Mouse (Mus musculus) retina, postnatal 1 day (tissue): ENCODE measurements at regions not wholly inside any gene's neighbourhood (a gene's known extent, or its start where the extent isn't known, plus 50 kb on each side); places are given as distances from the start of the nearest gene placed in this dataset.
A peak's percentile ranks its signal among the peaks of the same experiment; 100 is the strongest.

Experiments used
- DNase-seq: peaks from one replicate; pipeline ENCODE4 v3.0.0-alpha.2; 2012

DNA sequence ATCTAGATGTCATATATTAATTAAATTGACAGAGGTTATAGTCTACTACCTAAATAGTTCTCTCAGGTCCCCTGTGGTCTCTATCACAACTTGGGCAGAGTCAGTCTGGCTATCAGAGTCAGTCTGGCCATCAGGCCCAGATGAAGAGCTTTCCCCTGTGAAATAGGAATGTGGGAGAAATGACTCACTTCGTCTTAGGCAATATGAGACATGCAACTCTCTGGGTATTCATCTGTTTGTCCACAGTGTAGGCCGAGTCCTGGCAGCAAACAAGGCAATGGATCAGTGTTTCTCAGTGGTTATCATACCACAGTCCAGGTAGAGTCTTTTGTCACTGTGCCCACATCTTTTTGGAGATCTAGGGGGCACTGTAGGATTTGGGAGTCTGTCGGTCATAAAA is 156.0 kb downstream of the Gm10260 start:
- no peak for DNase-seq

DNA sequence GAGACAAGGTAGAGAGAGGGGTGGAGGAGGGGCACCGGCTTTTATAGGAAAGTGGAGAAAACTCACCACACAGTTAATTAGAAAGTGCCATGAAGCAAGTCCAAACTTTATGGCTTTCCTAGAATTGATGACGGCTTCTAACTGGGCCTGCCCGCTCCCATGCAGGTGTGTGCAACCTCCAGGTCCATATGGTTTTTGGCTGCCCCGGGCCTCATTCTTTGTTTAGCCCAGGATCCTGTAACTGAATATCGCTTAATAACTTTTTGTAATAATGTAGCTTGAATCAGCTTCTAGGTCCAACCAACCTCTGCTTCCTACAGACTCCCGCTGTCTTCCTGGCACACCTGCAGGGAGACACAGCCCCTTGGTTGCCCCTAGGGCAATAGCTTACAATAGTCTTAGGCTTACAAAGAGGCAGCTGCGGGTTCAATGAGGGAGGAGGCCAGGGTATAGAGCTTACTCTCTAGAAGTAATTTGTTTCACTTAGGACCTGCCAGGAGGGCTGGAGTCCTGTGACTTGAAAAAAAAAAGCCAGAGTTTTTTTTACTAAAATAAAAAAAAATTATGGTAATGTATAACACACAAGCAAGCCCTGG is 159.2 kb downstream of the Gm10260 start:
- DNase-seq: no peak

DNA sequence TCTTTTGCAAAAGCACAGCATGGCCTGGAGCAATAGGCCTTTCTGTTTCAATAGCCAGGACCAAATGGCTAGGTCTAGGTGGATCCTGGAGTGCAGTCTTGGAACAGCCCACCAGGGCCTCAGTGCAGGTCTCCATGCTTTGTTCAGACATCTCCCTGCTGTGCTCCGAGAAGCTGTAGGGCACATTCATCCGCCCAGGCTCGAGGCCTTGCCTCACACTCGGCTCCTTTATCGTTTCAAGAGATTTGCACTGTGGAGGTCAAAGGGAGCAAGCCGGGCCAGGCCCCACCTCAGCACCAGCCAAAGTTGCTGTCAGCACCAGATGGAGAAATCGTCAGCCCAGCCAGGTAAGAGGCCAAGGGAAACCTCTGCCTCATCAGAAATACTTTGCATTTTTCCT is 160.3 kb downstream of the Gm10260 start:
- DNase-seq: no peak

DNA sequence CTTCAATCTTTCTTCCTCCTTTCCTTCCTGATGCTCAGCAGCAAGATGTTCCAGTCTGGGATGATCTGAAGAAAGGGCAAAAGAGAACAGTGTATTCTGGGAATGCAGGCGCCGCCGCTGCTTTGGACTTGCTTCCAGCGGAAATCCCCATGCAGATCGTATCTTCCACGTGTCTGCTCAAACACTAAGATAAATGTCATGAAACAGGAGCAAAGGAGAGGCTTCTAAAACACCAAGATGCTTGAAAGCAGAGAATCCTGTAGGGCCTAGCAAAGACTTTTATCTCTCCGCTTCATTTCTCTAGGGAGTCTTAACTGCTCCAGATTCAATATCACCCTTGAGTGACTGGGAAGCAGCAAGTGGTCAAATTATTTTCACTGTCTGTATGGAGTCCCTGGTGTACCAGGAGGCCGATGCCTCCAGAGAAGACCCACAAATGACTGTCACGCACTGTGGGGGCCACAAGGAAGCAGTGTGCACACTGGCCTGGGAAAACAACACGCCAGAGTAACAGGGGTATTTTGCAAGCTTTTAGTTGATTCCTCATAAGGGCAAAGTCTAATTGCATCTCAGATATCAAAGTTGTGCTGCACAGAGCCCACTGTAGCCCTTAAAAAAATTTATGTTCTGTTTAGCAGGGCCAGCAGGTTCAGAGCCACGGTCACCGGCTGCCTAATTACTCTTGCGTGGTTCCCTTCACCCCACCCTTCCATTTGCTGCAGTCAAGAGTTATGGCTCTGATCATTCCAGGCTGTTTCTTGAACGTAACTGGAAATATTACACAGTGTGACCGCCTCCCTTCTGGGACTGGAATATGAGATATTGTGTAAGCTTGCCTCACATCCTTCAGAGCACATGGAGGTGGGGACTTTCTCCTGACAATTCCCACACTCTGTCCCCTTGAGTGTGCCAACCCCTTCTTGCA is 161.7 kb downstream of the Gm10260 start:
- no peak for DNase-seq

DNA sequence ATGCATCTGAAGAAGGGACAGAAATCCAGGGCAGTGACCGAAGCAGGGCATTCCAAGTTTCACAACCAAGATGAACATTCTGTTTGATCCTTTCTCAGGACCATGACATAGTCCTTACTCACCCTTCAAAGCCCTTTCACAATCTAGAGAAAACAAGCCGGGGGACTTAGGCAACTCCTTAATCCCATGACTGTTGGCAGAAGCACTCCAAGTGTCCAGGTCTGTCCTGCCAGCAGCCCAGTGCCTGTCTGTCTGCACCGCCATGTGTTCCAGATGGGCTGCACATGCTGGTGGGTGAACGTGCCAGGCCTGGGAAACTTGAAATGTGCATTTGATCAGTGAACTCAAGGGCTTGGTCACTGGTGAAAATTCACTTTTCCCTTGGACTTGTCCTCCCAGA is 165.6 kb downstream of the Gm10260 start:
- DNase-seq: no peak

DNA sequence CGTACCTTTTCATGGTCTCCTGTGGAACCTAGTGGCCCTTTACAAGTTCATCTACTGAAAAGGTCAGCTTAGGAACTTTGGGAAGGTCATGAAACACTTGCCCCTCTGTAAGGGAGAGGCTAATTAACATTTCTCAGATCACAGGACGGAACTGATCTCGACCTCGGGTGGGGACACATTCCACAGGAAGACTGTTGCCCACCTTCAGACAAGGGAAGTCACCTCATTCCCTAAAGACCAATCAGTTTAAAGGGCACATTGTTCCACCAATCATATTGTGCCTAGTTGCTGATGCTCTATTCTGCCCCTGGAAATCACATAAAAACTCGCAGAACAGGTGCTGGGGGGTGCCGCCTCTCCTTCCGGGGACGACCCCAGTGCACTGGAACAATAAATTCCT is 170.8 kb downstream of the Gm10260 start:
- no peak for DNase-seq

DNA sequence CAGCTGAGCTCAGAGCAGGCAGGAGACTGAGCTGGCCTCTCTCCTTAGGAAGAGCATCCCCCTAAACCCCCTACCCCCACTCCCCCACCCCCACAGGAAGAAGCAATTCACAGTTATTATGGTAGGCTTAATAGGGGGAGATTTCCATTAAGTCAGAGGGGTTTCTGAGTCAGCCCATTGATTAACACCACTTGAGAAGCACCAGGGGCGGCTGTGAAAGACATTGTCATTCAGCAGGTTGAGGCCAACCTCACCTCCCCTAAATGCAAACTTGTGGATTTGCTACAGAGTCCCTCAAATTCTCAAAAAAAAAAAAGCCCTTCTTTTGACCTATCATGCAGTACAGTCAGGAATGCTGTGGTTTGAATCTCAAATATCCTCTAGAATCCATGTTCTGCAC is 172.3 kb downstream of the Gm10260 start:
- DNase-seq: no peak

DNA sequence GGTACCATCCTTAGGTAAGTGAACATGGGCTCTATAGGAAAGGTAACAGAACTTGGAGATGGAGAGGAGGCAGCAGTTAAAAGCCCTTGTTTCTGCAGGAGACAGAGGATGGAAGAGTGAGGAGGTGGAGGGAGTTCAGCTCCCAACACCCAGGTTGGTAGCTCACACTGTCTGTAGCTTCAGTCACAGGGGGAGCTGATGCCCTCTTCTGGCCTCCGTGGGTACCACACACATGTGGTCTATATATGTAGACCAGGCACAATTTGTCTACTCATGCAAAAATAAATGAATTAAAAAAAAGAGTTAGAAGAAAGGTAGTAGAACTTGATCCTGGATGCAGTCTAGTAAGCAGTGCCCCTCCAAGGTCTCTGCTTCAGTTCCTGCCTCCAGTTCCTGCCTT is 173.3 kb downstream of the Gm10260 start:
- DNase-seq: no peak

DNA sequence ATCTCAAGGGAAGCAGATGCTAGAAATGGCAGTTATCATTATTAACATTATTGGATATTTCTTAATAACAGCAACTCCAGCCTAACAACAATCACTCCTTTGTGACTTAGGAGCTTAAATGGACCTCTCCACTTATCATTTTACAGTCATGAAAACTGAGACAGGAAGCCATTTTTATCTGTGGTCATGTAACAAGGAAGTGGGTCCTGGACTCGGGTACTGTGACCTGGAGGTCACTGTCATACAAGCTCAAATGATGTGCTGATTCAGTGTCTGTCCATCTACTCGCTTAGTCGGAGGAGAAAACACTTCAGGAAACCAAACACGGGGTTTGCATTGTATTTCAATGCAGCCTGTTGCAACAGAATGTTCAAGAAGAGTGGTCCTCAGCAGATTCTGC is 176.4 kb downstream of the Gm10260 start:
- DNase-seq: no peak

DNA sequence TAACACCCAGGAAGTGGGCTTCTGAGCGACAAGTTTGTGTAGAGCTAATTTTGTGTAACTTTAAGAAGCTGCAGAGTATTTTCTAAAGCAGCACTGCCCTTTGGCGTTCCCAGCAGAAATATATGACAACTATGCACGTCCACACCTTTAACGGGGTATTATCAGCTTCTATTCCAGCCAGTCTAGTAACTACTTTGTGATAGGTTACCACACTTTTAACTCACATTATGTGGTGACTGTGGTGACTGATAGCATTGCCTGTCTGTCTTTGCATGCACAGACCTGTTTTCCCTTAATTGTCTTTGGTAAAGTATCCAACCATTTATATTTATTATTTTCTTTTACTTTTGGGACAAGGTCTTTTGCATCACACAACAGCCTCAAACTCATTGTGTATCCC is 179.1 kb downstream of the Gm10260 start:
- DNase-seq: no peak

DNA sequence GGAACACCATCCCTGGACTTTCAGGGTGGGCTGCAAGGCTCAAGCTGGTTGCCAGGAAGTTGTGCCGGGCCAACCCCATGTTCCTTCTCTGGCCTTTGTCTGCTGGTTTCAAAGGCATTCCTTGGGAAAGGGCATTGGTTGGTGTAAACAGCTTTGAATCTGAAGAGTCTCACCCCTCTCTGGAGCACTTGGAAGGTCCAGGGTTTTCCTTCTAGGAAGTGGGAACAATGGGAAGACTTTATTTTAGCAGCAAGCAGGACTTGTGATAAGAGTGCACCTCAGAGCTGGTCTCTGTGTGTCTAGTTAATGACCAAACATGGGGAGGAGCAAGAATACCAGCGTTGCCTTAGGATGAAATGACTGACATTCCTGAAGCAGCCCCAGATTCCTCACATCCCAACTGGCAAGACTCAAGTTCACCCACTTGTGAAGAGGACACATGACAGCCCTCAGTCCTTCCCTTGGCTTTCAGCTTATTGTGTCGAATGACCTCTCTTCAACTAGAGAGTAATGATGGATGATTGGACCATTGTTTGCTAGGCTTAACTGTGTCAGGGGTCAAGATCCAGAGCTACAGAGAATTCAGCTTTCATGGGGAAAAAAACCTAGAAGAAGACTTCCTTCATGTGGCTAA is 180.1 kb downstream of the Gm10260 start:
- peak; percentile 41 for DNase-seq

DNA sequence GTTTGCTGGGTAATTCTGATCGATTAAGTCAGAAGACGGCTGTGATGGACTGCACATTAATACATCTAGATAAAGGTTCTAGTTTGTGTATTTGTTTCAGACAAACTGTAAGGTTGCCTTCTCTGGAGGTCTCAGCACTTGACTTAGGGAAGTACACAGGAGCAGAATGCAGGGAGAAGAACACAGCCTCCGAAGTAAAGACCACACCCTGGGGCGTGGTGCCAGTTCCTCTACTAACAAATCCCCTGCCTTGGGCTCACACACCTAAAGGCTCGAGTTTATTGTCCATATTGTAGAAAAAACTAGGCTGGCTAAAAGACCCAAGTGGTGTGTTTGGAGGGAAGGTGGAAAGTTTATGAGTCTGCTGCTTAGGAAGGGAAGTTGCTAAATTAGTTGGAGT is 181.8 kb downstream of the Gm10260 start:
- no peak for DNase-seq

DNA sequence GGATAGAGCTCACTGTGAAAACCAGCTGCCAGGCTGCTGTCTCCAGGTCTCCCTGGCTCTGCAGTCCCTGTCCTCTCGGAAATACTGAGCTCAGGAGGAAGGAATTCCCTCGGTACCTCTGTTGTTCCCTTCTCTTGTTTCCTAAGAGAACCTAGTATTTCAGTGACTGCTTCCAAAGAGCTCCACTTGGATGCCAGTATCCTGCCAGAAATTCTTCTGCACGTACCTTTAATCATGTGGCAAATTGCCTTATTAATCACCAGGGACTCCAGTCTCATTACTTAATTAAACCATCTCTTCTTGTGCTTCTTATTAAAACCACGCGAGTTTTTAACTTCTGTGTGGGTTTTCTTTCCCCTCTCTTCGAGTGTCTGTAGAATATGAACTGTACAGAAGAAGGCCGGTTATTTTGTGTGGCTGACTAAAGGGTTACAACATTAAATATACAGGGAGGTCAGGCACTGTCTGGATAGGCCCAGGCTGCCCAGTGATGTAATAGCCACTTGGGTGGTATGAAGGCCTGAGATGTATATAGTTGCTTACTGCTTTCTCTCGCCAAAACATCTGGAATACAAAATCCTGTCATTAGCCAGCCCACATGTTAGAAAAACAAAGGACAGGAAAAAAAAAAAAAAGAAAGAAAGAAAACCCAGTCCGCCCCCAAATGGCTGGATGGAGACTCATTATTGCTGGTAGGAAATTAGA is 183.2 kb downstream of the Gm10260 start:
- DNase-seq: no peak

DNA sequence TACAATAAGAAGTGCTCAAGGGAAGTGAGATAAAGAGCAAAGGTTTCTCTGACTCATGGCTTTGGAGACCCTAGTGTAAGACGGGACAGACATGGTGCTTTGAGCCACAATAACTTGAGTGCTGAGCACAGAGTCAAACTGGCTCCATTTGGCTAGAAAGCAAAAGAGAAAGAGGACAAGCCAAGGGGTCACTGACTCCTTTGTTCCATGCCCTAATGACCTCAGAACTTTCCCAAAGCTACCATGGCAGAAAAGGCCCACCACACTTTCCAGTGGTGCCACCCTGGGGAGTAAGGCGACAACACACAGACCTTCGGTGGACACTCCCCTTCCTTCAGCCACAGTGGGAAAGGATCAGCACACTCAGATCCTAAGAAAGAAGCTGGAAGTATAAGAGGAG is 186.8 kb downstream of the Gm10260 start:
- DNase-seq: no peak

DNA sequence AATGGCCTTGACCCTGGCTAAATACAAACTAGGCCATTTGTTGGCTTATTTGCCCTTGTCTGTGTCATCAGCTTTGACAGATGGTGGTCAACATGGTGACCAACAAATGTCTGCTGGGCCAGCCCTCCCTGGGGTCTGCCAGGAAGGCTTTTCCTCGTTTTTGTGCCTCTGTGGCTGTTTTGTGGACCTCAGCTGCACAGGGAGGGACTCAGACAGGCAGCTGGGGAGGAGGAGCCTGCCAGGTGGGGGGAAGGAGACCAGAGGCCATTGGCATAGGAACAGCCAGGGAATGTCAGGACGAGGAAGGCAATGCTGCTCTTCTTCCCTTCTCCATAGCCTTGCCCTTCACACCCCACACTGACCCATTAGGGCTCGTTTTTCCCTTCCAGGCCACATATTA is 188.1 kb downstream of the Gm10260 start:
- DNase-seq: peak; percentile 24

DNA sequence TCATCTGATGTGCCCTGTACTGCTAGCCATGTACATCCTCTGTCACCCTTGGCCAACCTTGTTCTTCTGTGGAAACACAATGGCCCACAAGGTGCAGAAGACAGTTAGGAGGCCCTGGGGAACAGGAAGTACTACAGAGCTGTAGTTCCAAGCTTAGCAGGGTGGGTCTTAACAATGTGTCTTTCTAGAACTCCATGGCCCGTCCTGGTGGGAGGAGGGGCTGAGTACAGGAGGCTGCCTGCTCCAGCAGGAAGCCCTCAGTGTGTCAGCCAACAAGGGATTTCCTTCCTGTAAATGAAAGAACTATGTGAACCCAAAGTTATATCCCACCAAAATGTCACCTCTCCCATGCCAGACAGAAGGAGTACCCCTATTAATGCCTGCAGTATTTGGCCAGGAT is 190.4 kb downstream of the Gm10260 start:
- no peak for DNase-seq

DNA sequence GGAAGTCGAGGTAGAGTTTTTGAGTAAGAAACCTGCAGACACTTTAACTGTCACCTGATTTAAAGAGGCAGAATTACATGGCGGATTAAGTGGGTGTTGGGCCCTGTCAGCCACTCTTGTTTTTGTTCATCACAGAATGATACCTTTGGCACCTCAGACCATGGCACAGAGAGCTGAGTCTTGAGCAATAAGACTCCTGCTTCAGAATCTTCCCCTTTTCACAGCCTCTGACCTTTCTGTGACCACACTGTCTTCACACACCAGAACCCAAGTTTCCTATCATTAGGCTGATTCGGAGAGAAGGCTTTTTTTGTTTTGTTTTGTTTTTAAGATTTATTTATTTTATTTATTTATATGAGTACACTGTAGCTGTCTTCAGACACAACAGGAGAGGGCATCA is 192.8 kb downstream of the Gm10260 start:
- DNase-seq: no peak

DNA sequence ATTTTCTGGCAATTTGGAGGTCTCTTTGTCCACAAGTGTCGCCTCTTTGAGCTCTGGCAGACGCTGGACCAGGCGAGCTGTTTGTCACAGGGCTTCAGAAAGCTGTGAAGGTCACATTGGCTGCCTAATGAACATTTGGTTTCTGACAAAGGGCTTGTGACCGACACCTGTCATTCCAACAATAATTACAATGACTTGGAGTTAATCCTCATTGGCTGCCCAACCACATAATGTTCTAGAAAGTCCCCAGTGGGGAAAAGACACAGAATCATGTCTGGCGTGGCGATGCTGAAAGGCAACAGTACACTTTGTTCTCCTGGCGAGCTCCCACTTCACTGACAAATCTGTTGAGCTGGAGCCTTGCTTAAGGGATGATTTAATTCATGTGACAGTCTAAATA is 194.4 kb downstream of the Gm10260 start:
- DNase-seq: peak; percentile 44

DNA sequence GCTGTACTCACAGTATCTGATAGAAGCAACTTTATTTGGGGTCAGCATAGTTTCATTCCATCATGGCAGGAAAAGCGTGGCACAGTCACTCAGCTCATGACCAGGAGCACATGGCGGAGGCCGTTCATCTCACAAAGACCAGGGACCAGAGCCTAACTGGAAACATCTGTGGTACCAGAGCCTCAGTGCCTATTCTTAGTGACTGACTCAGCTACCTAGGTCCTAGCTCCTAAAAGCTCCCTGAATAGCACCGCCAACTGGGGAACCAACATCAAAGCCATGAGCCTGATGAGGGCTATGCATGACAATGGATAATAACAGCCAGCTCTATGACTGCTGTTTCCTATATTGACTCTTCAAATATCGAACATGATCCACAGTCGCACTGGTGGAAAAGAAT is 198.2 kb downstream of the Gm10260 start:
- no peak for DNase-seq

DNA sequence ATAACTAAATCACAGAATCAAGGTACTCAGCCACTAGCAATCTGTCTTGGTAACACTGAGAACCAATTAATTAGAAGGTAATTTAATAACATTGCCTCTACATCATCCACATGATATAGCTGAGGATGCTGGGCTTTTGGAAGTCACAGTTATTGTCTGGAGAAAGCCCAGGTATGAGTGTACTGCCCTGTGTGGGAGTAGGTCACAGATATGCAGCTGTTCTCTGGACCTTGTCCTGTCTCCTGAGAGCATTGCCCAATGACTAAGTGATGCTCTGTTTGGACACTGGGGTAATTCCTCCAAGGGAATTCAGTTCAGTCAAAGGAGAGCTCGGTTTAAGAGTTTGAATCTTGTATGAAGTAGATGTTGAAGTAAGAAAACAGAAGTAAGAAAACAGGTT is 199.6 kb downstream of the Gm10260 start:
- DNase-seq: no peak

DNA sequence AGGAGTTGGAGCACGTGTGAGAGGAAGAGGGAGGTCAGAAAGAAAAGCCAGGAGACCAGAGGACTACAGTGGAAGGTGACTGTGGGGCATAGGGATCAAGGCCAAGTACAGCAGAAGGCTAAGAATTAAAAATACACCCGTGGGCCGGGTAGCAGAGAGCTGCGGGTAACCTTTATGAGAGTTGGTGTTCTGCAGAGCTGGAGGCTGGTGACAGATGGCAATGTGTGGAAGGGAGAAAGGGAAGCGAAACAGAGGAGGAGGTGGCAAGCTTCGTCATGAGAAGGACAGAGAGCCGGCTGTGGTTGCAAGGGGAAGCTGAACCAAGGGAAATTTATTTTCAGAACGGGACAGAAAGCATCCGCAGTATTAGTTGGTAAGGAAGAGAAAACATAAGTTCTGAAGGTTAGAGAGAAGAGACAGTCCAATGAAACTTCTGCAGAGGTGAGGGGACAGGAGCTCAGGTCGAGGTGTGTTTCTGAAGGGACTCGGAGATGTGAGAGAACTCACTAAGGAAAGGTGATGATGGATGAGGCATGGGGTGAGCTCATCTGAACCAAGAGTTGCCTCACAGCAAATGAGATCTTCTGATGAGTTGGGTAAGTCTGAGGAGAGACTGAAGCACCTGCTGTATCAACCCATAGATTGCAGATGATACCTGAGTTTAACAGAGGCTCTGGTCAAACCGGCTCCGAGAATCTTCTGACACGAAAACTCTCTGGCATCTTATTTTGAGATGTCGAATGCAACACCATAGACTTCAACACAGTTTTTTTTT is 200.6 kb downstream of the Gm10260 start:
- no peak for DNase-seq

DNA sequence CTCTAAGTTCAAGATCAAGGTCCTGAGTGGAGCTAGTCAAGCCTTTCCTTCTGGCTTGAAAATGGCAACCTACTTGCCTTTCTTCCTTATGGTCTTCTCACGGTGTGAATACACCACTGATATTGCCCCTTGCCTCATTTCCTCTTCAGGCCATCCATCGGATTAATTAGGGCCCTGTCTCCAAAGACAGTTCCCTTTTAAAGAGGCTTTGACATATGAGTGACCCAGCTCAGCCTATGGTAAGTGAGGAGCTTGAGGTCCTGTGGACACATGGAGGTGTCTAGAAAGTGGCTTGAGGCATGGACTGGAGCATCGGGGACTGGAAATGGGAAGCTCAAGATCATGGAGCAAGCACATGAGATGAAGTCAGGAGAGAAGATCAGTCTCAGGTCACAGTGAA is 201.5 kb downstream of the Gm10260 start:
- DNase-seq: no peak

DNA sequence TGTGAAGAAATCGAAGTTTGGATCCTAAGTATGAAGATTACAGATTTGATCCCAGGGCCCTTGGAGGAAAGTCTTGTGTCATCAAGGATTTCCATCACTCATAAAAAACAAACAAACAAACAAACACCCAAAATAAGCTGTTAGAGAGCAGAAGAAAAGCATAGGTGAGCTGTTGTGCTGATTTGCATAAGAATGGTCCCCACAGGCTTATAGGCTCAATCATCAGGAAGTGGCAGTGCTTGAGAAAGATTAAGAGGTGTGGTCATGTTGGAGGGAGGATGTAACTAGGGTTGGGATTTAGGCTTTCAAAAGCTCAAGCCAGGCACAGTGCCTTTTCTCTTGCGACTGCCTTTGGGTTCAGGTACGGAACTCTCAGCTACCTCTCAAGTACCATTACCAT is 205.1 kb downstream of the Gm10260 start:
- DNase-seq: no peak
